Mouse (Mus musculus): ENCODE measurements around the gene A930017K11Rik. TPM values are rescaled to one million over a fixed set of nuclear protein-coding genes. Genes with fewer than 3 reads are reported as not detected.

The A930017K11Rik gene
- polyA plus RNA-seq, 1 experiment from 2014 or later: 5.4 TPM

GRCm38 (mm10) chr17:25979829-25980738 is 27.7 kb upstream of the A930017K11Rik start:
- Histone ChIP-seq H3K9ac (0 out of 2 replicates have a peak overlapping the region, but pooled peaks have one; percentile 11), H3K4me2 (no peak overlapping the region), H3K4me3 (replicated peaks) (no peak overlapping the region), H3K36me3 (peaks cover 4% of the 10 kb centered on the region; the same call in 1 of the 2 replicates), H3K4me1 (peaks cover 26% of the 10 kb centered on the region), H3K27me3 (no peaks in the 10 kb centered on the region), H3K27ac (peak overlapping the region; percentile 28; the same call in 1 of the 2 replicates), H3K9me3 (replicated peaks) (no peaks in the 10 kb centered on the region)
- ATAC-seq (replicated peaks; ENCODE audit: low FRiP score): no peak
- 84% methylated on average over 5 of the region's 5 CpGs for WGBS

GRCm38 (mm10) chr17:25970954-25971707 is 18.8 kb upstream of the A930017K11Rik start:
- Histone ChIP-seq H3K4me2 (no peak overlapping the region), H3K27me3 (no peaks in the 10 kb centered on the region), H3K4me1 (peaks cover 22% of the 10 kb centered on the region), H3K36me3 (peaks cover 6% of the 10 kb centered on the region; the same call in 1 of the 2 replicates), H3K27ac (no peak overlapping the region), H3K4me3 (replicated peaks) (no peak overlapping the region), H3K9ac (no peak overlapping the region), H3K9me3 (replicated peaks) (no peaks in the 10 kb centered on the region)
- 81% methylated on average over 4 of the region's 4 CpGs for WGBS
- no peak for ATAC-seq (replicated peaks; ENCODE audit: low FRiP score)

GRCm38 (mm10) chr17:25970448-25970847 is 18.1 kb upstream of the A930017K11Rik start:
- Histone ChIP-seq H3K27me3 (no peaks in the 10 kb centered on the region), H3K4me3 (replicated peaks) (no peak overlapping the region), H3K27ac (no peak overlapping the region), H3K9ac (no peak overlapping the region), H3K36me3 (peaks cover 6% of the 10 kb centered on the region; the same call in 1 of the 2 replicates), H3K4me1 (peaks cover 22% of the 10 kb centered on the region), H3K9me3 (replicated peaks) (no peaks in the 10 kb centered on the region), H3K4me2 (no peak overlapping the region)
- 92% methylated on average over 9 of the region's 9 CpGs for WGBS
- ATAC-seq (replicated peaks; ENCODE audit: low FRiP score): no peak

- Histone ChIP-seq H3K9ac (no peak overlapping the region), H3K9me3 (replicated peaks) (no peaks in the 10 kb centered on the region), H3K4me2 (no peak overlapping the region), H3K4me3 (replicated peaks) (no peak overlapping the region), H3K27me3 (no peaks in the 10 kb centered on the region), H3K36me3 (peaks cover 20% of the 10 kb centered on the region), H3K27ac (peak overlapping the region; percentile 61; the same call in 1 of the 2 replicates), H3K4me1 (peaks cover 22% of the 10 kb centered on the region)
- peak; percentile 84 for ATAC-seq (replicated peaks; ENCODE audit: low FRiP score)
- 43% methylated on average over 1 of the region's 1 CpGs for WGBS
Measured at GRCm38 (mm10) chr17:25968176-25968575, 15.8 kb upstream of the A930017K11Rik start.

DNA sequence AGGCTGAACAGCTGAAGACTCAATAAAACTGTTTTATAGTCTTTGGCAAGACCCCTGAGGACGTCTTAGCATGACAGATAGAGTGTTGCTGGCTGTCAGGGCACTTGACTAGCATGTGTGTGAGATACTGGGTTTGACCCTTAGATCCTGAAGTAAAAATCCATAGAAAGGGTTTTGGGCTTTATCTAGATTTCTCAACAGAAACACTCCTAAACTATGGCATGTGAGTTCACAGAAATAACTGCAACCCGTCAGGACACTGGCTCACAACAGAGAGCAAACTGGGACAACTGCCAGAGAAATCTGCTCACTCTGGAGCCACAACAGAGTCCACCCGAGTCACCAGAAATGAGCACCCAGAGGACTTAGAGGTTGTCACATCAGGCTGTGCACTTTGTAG is 15.3 kb upstream of the A930017K11Rik start:
- no peak overlapping the region for H3K4me2 ChIP-seq
- H3K27me3 ChIP-seq: no peaks in the 10 kb centered on the region
- WGBS: 38% methylated on average over 3 of the region's 3 CpGs
- H3K36me3 ChIP-seq: peaks cover 21% of the 10 kb centered on the region
- H3K4me3 ChIP-seq (replicated peaks): no peak overlapping the region
- H3K9ac ChIP-seq: no peak overlapping the region
- peaks cover 22% of the 10 kb centered on the region for H3K4me1 ChIP-seq
- no peaks in the 10 kb centered on the region for H3K9me3 ChIP-seq (replicated peaks)
- H3K27ac ChIP-seq: peak overlapping the region; percentile 61
- no peak for ATAC-seq (replicated peaks; ENCODE audit: low FRiP score)

- H3K27me3 ChIP-seq: no peaks in the 10 kb centered on the region
- H3K9ac ChIP-seq: no peak overlapping the region
- WGBS: 82% methylated on average over 7 of the region's 7 CpGs
- no peak overlapping the region for H3K4me3 ChIP-seq (replicated peaks)
- H3K4me2 ChIP-seq: no peak overlapping the region
- no peak for ATAC-seq (replicated peaks; ENCODE audit: low FRiP score)
- H3K4me1 ChIP-seq: peaks cover 20% of the 10 kb centered on the region
- no peak overlapping the region for H3K27ac ChIP-seq
- H3K36me3 ChIP-seq: peaks cover 50% of the 10 kb centered on the region
- no peaks in the 10 kb centered on the region for H3K9me3 ChIP-seq (replicated peaks)
Measured at GRCm38 (mm10) chr17:25964271-25964670, 11.9 kb upstream of the A930017K11Rik start.

GRCm38 (mm10) chr17:25962413-25962905 is 10.1 kb upstream of the A930017K11Rik start:
- H3K36me3 ChIP-seq: peaks cover 66% of the 10 kb centered on the region
- peaks cover 7% of the 10 kb centered on the region for H3K4me1 ChIP-seq
- no peak overlapping the region for H3K4me3 ChIP-seq (replicated peaks)
- no peak overlapping the region for H3K9ac ChIP-seq
- no peaks in the 10 kb centered on the region for H3K9me3 ChIP-seq (replicated peaks)
- ATAC-seq (replicated peaks; ENCODE audit: low FRiP score): no peak
- no peaks in the 10 kb centered on the region for H3K27me3 ChIP-seq
- no peak overlapping the region for H3K4me2 ChIP-seq
- WGBS: 86% methylated on average over 7 of the region's 7 CpGs
- H3K27ac ChIP-seq: no peak overlapping the region

- no peaks in the 10 kb centered on the region for H3K9me3 ChIP-seq (replicated peaks)
- no peak overlapping the region for H3K4me3 ChIP-seq (replicated peaks)
- WGBS: 91% methylated on average over 5 of the region's 5 CpGs
- H3K27ac ChIP-seq: no peak overlapping the region
- H3K4me1 ChIP-seq: no peaks in the 10 kb centered on the region
- peaks cover 66% of the 10 kb centered on the region for H3K36me3 ChIP-seq
- H3K27me3 ChIP-seq: no peaks in the 10 kb centered on the region
- ATAC-seq (replicated peaks; ENCODE audit: low FRiP score): peak; percentile 68
- no peak overlapping the region for H3K9ac ChIP-seq
- H3K4me2 ChIP-seq: no peak overlapping the region
Measured at GRCm38 (mm10) chr17:25961566-25961965, 9.2 kb upstream of the A930017K11Rik start.

DNA sequence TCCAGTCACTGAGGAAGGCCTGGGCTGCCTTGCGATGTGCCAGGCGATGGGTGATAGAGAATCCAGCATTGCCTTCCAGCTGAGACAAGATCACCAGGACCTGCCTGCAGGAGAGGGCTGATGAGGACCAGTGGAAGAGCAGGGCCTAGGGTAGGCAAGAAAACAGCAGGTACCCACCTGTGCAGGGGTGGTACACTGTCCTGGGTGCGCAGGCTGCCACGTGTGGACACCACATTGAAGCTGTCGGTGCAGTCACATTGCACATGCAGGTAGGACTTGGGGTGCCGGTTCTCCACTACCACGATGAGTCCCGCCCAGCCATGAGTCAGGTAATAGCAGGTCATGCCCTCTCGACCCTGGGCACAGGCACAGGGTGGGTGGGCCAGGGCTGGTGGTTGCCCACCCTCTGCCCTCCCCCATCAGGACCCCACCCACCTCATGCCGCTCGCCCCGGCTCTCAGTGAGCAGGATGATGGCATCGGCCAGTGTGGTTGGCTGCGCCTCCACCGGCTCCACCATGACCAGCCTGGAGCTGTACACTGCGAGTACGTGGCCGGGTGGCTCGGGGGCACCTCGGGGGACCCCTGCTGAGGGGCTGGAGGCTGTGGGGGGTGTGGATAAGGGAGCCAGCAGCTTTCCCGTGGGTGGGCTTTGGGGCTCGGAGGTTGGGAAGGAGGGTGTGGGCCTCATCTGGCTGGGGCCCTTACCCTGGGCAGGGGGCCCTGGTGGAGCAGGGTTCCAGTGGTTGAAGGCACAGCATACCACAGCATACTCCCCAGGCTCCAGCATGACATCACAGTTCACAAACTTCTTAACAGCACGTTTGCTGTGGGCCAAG is 7.5 kb upstream of the A930017K11Rik start:
- Histone ChIP-seq H3K36me3 (peaks cover 66% of the 10 kb centered on the region), H3K9me3 (replicated peaks) (no peaks in the 10 kb centered on the region), H3K4me3 (replicated peaks) (no peak overlapping the region), H3K4me1 (no peaks in the 10 kb centered on the region), H3K9ac (no peak overlapping the region), H3K4me2 (no peak overlapping the region), H3K27me3 (no peaks in the 10 kb centered on the region), H3K27ac (no peak overlapping the region)
- 88% methylated on average over 23 of the region's 23 CpGs for WGBS
- ATAC-seq (replicated peaks; ENCODE audit: low FRiP score): no peak

GRCm38 (mm10) chr17:25958771-25959494 is 6.6 kb upstream of the A930017K11Rik start:
- Histone ChIP-seq H3K27me3 (peaks cover 3% of the 10 kb centered on the region; the same call in 1 of the 2 replicates), H3K4me1 (no peaks in the 10 kb centered on the region), H3K9ac (no peak overlapping the region), H3K4me2 (no peak overlapping the region), H3K27ac (no peak overlapping the region), H3K9me3 (replicated peaks) (no peaks in the 10 kb centered on the region), H3K36me3 (peaks cover 59% of the 10 kb centered on the region), H3K4me3 (replicated peaks) (no peak overlapping the region)
- WGBS: 93% methylated on average over 11 of the region's 11 CpGs
- ATAC-seq (replicated peaks; ENCODE audit: low FRiP score): no peak

DNA sequence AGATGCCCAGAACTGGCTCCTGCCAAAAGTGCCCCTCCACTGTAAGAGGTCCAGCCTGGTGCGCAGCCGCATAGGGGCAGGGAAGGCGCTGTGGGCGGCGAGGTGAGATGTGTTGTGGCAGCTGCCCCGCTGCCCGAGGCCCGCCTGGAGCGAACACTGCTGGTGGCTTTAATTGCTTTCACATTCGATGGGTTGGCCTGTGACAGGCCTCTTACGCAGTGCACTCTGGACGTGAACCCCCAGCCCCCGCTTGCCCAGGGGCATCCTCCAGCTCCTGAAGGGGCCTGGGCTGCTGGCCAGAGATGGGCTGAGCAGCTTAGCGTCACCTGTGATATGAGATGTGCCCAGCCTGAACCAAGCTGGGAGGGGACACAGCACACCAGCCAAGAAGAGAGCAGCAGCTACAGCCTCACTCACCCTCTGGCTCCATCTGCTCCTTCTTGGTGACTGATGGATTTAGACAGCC is 5.3 kb upstream of the A930017K11Rik start:
- no peak overlapping the region for H3K9ac ChIP-seq
- no peaks in the 10 kb centered on the region for H3K4me1 ChIP-seq
- no peak overlapping the region for H3K27ac ChIP-seq
- no peak overlapping the region for H3K4me2 ChIP-seq
- ATAC-seq (replicated peaks; ENCODE audit: low FRiP score): no peak
- WGBS: 85% methylated on average over 14 of the region's 14 CpGs
- no peak overlapping the region for H3K4me3 ChIP-seq (replicated peaks)
- no peaks in the 10 kb centered on the region for H3K9me3 ChIP-seq (replicated peaks)
- H3K36me3 ChIP-seq: peaks cover 46% of the 10 kb centered on the region
- peaks cover 16% of the 10 kb centered on the region for H3K27me3 ChIP-seq
